Mouse (Mus musculus): ENCODE measurements around the gene Olfr1037.

DNA sequence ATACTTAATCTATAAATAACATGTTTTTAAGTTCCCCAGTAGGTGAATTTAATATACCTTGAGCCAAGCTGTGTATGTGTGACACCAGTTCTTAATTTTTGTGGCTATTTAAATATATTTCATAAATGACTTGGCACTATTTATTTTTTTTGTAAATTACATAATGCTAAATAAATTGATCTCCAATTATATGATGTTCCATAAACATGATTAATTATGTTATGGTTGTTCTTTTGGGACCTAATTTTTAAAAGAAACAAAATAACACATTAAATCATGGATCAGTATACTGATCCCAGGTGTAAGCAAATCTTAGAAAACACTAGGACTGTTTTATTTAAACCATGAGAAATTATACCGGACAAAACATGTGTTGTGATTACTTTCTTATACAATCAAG, 48.6 kb upstream of the Olfr1037 start, which contains the start of gene Olfr1039:
- no peak for TF ChIP-seq POLR2A (IDR thresholded peaks at IDR 0.05; ENCODE audit: low read depth, low read length)
- TF ChIP-seq CTCF (IDR thresholded peaks at IDR 0.05; ENCODE audit: extremely low read depth, insufficient read depth, insufficient read length, insufficient replicate concordance), result no peak

Data from spleen, adult 2 months (tissue).